Mouse (Mus musculus) myocyte (in vitro differentiated cells): ENCODE measurements at regions not wholly inside any gene's neighbourhood (a gene's known extent, or its start where the extent isn't known, plus 50 kb on each side); places are given as distances from the start of the nearest gene placed in this dataset.
A peak's percentile ranks its signal among the peaks of the same experiment; 100 is the strongest.

Experiments
- H3K27me3 ChIP-seq: one replicate; pipeline ENCODE4 v1.6.1; 2011; ENCODE audit not compliant: control insufficient read depth, insufficient read depth, insufficient read length
- H3K36me3 ChIP-seq: one replicate; pipeline ENCODE4 v1.6.1; 2011; ENCODE audit not compliant: control insufficient read depth, insufficient read depth
- H3K4me2 ChIP-seq: one replicate; pipeline ENCODE4 v1.6.1; 2011; ENCODE audit warnings: low read depth, control low read depth
- H3K4me3 ChIP-seq: one replicate; pipeline ENCODE4 v1.5.1; 2011; ENCODE audit warnings: mild to moderate bottlenecking, control low read depth, moderate library complexity
- H3K79me2 ChIP-seq: one replicate; pipeline ENCODE4 v1.6.1; 2011; ENCODE audit not compliant: control insufficient read depth, insufficient read depth
- H3ac ChIP-seq: one replicate; pipeline ENCODE4 v1.6.1; 2011; ENCODE audit not compliant: control insufficient read depth, insufficient read length
- CEBPB ChIP-seq: IDR thresholded peaks from 2 replicates; pipeline ENCODE4 v1.6.1; 2011; ENCODE audit warnings: mild to moderate bottlenecking, moderate library complexity; ENCODE audit not compliant: poor library complexity, insufficient read depth, severe bottlenecking
- E2F4 ChIP-seq: IDR thresholded peaks from one replicate; pipeline ENCODE4 v1.6.1; 2011; ENCODE audit warnings: mild to moderate bottlenecking, control low read depth, moderate library complexity; ENCODE audit not compliant: insufficient read depth
- MAX ChIP-seq: IDR thresholded peaks from one replicate; pipeline ENCODE4 v1.6.1; 2011; ENCODE audit warnings: low read depth, mild to moderate bottlenecking, control low read depth
- MYOD1 ChIP-seq, 3 experiments: IDR thresholded peaks; one replicate each; pipeline ENCODE4 v1.6.1; 2011; ENCODE audit warnings: control low read depth in 2 of 3, low read depth in 2 of 3, mild to moderate bottlenecking in 2 of 3, moderate library complexity in 1 of 3; ENCODE audit not compliant: insufficient read length in 2 of 3, control insufficient read depth in 1 of 3
- MYOG ChIP-seq, 3 experiments: IDR thresholded peaks; one replicate each; pipeline ENCODE4 v1.6.1; 2011; ENCODE audit warnings: control low read depth in 2 of 3, low read depth in 2 of 3, mild to moderate bottlenecking in 2 of 3; ENCODE audit not compliant: insufficient read length in 2 of 3, control insufficient read depth in 1 of 3, insufficient read depth in 1 of 3
- POLR2A ChIP-seq: IDR thresholded peaks from one replicate; pipeline ENCODE4 v1.6.1; 2011; ENCODE audit warnings: low read depth, mild to moderate bottlenecking, control low read depth, moderate library complexity; ENCODE audit not compliant: insufficient read length
- POLR2AphosphoS2 ChIP-seq: IDR thresholded peaks from one replicate; pipeline ENCODE4 v1.6.1; 2011; ENCODE audit warnings: low read depth, control low read depth; ENCODE audit not compliant: insufficient read length
- REST ChIP-seq: IDR thresholded peaks from one replicate; pipeline ENCODE4 v1.6.1; 2011; ENCODE audit warnings: mild to moderate bottlenecking, control low read depth, moderate library complexity; ENCODE audit not compliant: insufficient read depth, insufficient read length
- SRF ChIP-seq: IDR thresholded peaks from one replicate; pipeline ENCODE4 v1.6.1; 2011; ENCODE audit warnings: low read depth; ENCODE audit not compliant: control insufficient read depth, insufficient read length
- TCF12 ChIP-seq: IDR thresholded peaks from one replicate; pipeline ENCODE4 v1.6.1; 2011; ENCODE audit warnings: mild to moderate bottlenecking, control low read depth; ENCODE audit not compliant: poor library complexity, insufficient read depth, severe bottlenecking
- TCF3 ChIP-seq: IDR thresholded peaks from one replicate; pipeline ENCODE4 v1.6.1; 2011; ENCODE audit warnings: low read depth, control low read depth; ENCODE audit not compliant: insufficient read length
- USF1 ChIP-seq: IDR thresholded peaks from one replicate; pipeline ENCODE4 v1.6.1; 2011; ENCODE audit warnings: low read depth, mild to moderate bottlenecking, control low read depth, moderate library complexity

GRCm38 (mm10) chr8:87370194-87370593 lies 102.2 kb downstream of the Cbln1 start:
- no peaks in the 10 kb centered on the region for H3K36me3 ChIP-seq
- peaks cover 5% of the 10 kb centered on the region for H3K27me3 ChIP-seq
- H3K4me3 ChIP-seq = no peak overlapping the region
- H3ac ChIP-seq = no peak overlapping the region
- TF ChIP-seq MYOD1 (IDR thresholded peaks at IDR 0.05; ENCODE audit: control insufficient read depth in 1 of 3, insufficient read length in 2 of 3, low read depth in 2 of 3) (no peak), POLR2AphosphoS2 (no peak), POLR2A (no peak), TCF12 (no peak), REST (no peak), MYOG (IDR thresholded peaks at IDR 0.05; ENCODE audit: control insufficient read depth in 1 of 3, insufficient read depth in 1 of 3, insufficient read length in 2 of 3, low read depth in 2 of 3) (no peak), SRF (no peak), E2F4 (no peak), CEBPB (no peak), MAX (no peak), USF1 (no peak), TCF3 (no peak)
- no peaks in the 10 kb centered on the region for H3K79me2 ChIP-seq
- H3K4me2 ChIP-seq = no peak overlapping the region

GRCm38 (mm10) chr8:87350471-87350870 lies 121.9 kb downstream of the Cbln1 start:
- Histone ChIP-seq H3K27me3 (no peaks in the 10 kb centered on the region), H3K36me3 (no peaks in the 10 kb centered on the region), H3K4me3 (no peak overlapping the region), H3K79me2 (no peaks in the 10 kb centered on the region), H3K4me2 (no peak overlapping the region), H3ac (no peak overlapping the region)
- TF ChIP-seq USF1 (no peak), POLR2A (no peak), TCF3 (no peak), MYOG (IDR thresholded peaks at IDR 0.05; ENCODE audit: control insufficient read depth in 1 of 3, insufficient read depth in 1 of 3, insufficient read length in 2 of 3, low read depth in 2 of 3) (no peak), MAX (no peak), REST (no peak), SRF (no peak), MYOD1 (IDR thresholded peaks at IDR 0.05; ENCODE audit: control insufficient read depth in 1 of 3, insufficient read length in 2 of 3, low read depth in 2 of 3) (no peak), POLR2AphosphoS2 (no peak), TCF12 (no peak), CEBPB (no peak), E2F4 (no peak)

- no peaks in the 10 kb centered on the region for H3K36me3 ChIP-seq
Observed at GRCm38 (mm10) chr8:87349781-87350181, 122.6 kb downstream of the Cbln1 start.

GRCm38 (mm10) chr8:87329371-87329770 lies 143.0 kb downstream of the Cbln1 start:
- H3K79me2 ChIP-seq = no peaks in the 10 kb centered on the region
- H3K27me3 ChIP-seq = no peaks in the 10 kb centered on the region
- no peak overlapping the region for H3K4me3 ChIP-seq
- H3ac ChIP-seq = no peak overlapping the region
- H3K36me3 ChIP-seq = no peaks in the 10 kb centered on the region
- TF ChIP-seq E2F4 = no peak
- TF ChIP-seq CEBPB = no peak
- TF ChIP-seq TCF3 = no peak
- no peak for TF ChIP-seq SRF
- TF ChIP-seq USF1 = no peak
- TF ChIP-seq MYOD1 (IDR thresholded peaks at IDR 0.05; ENCODE audit: control insufficient read depth in 1 of 3, insufficient read length in 2 of 3, low read depth in 2 of 3) = no peak
- no peak for TF ChIP-seq REST
- no peak for TF ChIP-seq POLR2AphosphoS2
- no peak for TF ChIP-seq TCF12
- TF ChIP-seq MYOG (IDR thresholded peaks at IDR 0.05; ENCODE audit: control insufficient read depth in 1 of 3, insufficient read depth in 1 of 3, insufficient read length in 2 of 3, low read depth in 2 of 3) = no peak
- TF ChIP-seq POLR2A = no peak
- TF ChIP-seq MAX = no peak
- no peak overlapping the region for H3K4me2 ChIP-seq

More at GRCm38 (mm10) chr8:87349781-87350181, 122.6 kb downstream of the Cbln1 start:
- H3K4me3 ChIP-seq = no peak overlapping the region
- H3K4me2 ChIP-seq = no peak overlapping the region
- TF ChIP-seq USF1 = no peak
- peak; percentile 77 for TF ChIP-seq REST
- no peaks in the 10 kb centered on the region for H3K79me2 ChIP-seq
- H3ac ChIP-seq = no peak overlapping the region
- H3K27me3 ChIP-seq = no peaks in the 10 kb centered on the region

GRCm38 (mm10) chr8:87314570-87314969 lies 157.8 kb downstream of the Cbln1 start:
- TF ChIP-seq TCF12 = no peak
- no peak for TF ChIP-seq REST
- TF ChIP-seq E2F4 = no peak
- no peak for TF ChIP-seq USF1
- TF ChIP-seq CEBPB = no peak
- no peak for TF ChIP-seq MYOG (IDR thresholded peaks at IDR 0.05; ENCODE audit: control insufficient read depth in 1 of 3, insufficient read depth in 1 of 3, insufficient read length in 2 of 3, low read depth in 2 of 3)
- TF ChIP-seq MAX = no peak
- no peak for TF ChIP-seq MYOD1 (IDR thresholded peaks at IDR 0.05; ENCODE audit: control insufficient read depth in 1 of 3, insufficient read length in 2 of 3, low read depth in 2 of 3)
- TF ChIP-seq TCF3 = no peak
- Histone ChIP-seq H3K4me2 (no peak overlapping the region), H3K36me3 (no peaks in the 10 kb centered on the region), H3ac (no peak overlapping the region), H3K4me3 (no peak overlapping the region), H3K79me2 (no peaks in the 10 kb centered on the region), H3K27me3 (no peaks in the 10 kb centered on the region)
